Comparison of ENCODE assay signal across 8 mouse cellular contexts in the genomic region with DNA sequence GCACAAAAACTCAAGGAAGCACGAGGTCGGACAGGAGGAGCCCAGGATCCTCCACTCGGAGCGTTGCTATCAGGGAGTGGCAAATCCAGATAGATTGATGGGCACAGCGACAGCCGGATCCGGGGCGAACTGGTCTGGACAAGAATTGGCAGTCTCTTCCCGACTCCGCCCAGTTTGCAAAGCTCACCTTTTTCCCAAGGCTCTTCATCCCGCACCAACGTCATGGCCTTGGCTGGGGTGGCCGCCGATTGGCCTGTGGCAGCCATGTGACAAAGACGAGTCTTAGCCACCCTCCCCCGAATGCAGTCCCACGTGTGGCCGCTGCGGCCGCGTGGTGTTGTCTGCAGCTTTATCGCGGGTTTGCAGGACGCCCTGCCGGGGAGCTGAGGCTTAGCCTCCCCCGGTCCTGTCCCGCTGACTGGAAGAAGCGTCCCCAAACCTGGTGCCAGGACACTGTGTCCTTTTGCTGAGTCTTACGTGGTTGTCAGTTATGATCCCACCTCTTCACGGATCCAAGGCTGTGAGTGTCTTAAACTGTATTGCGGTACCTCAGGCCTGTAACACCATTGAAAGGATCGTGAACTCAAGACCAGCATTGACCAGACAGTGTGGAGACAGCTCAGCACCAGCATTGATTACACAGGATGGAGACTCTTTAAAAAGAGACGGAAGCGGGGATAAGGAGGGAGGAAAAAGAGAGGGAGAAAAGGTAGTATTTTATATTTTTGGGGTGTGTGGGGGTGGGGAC. TPM values are rescaled to one million over a fixed set of nuclear protein-coding genes. Genes with fewer than 3 reads are reported as not detected.
A peak's percentile ranks its signal among the peaks of the same experiment; 100 is the strongest.
DNase-seq lines count a peak whose midpoint lies in the region; ATAC-seq lines count a peak whose summit lies in the region.

No protein-coding gene starts in this region.

- peaks cover 17% of the 10 kb centered on the region for H3K4me1 ChIP-seq in hindbrain, embryonic 10.5 days (replicated peaks)

- WGBS in hindbrain, embryonic 10.5 days, result 3% methylated on average over 34 of the region's 34 CpGs

- H3K27me3 ChIP-seq in hindbrain, embryonic 10.5 days (ENCODE audit: insufficient read depth, poor library complexity, severe bottlenecking), result no peaks in the 10 kb centered on the region

- ATAC-seq in frontal cortex, adult (ENCODE audit: low TSS enrichment), result peak; percentile 99

- H3K36me3 ChIP-seq in hindbrain, embryonic 10.5 days, result no peaks in the 10 kb centered on the region

- peak; percentile 97 for DNase-seq in Muller cell, postnatal 12 days (ENCODE audit: inconsistent ontology term)
- DNase-seq in cerebellum, adult 9-10 months, result peak; percentile 97
- peak; percentile 97 for DNase-seq in hindbrain, embryonic 10.5 days (ENCODE audit: low spot score)
- DNase-seq in layer of hippocampus, postnatal 14 days (ENCODE audit: low spot score in 2 of 2), result peak; percentile 93 to 94
- DNase-seq in lung, postnatal 14 days, result peak; percentile 93
- DNase-seq in retina, adult 2 months (ENCODE audit: low read depth, low spot score), result peak; percentile 87
- DNase-seq in thymus, postnatal 36 days, result peak; percentile 89 to 91

- H3K9me3 ChIP-seq in hindbrain, embryonic 10.5 days, result no peaks in the 10 kb centered on the region

- peak overlapping the region; percentile 58 for H3K4me3 ChIP-seq in hindbrain, embryonic 10.5 days

- peak overlapping the region; percentile 96 for H3K27ac ChIP-seq in hindbrain, embryonic 10.5 days

RNA-seq across cellular contexts. Expression of a gene that starts 19.3 kb away (rescaled TPM):
- 69.3 and 73.9 TPM in 2 replicates for polyA plus RNA-seq in hindbrain, embryonic 10.5 days (2016; fragmentation: Nextera tagmentation; extraction: Ambion mirVana)
- total RNA-seq in layer of hippocampus, postnatal 14 days (2021), result 100 to 1,000 TPM; 143 to 145 TPM

RNA-seq across cellular contexts. Expression of a gene that starts 37.9 kb away (rescaled TPM):
- polyA plus RNA-seq in hindbrain, embryonic 10.5 days (2016; fragmentation: Nextera tagmentation; extraction: Ambion mirVana), result 0.67 and 1.3 TPM in 2 replicates
- total RNA-seq in layer of hippocampus, postnatal 14 days (2021), result under 1 TPM; 0.18 to 0.45 TPM

RNA-seq across cellular contexts. Expression of a gene that starts 56.9 kb away (rescaled TPM):
- polyA plus RNA-seq in hindbrain, embryonic 10.5 days (2016; fragmentation: Nextera tagmentation; extraction: Ambion mirVana), result not detected in 2 replicates
- not detected for total RNA-seq in layer of hippocampus, postnatal 14 days (2021)

Comparison
In these comparisons a context has a peak if more than half of its experiments do, and no peak if none do; other contexts are left out.
1. Peak in every context shown above with its lines: DNase-seq, ATAC-seq, H3K4me3 ChIP-seq and H3K27ac ChIP-seq.